Mouse (Mus musculus) right cerebral cortex, postnatal 10 days (tissue): ENCODE measurements around the gene Hbb-bs.
"Not testable (repeated sequence)": the region's sequence is repeated elsewhere in the genome, so short reads cannot be mapped to it uniquely, and the experiment has no call there.

ENCODE experiments used
- DNase-seq, 2 experiments: peaks; one replicate each; pipeline ENCODE4 v3.0.0; 2021; ENCODE audit warnings: low spot score in 2 of 2

Hbb-bs gene

DNA sequence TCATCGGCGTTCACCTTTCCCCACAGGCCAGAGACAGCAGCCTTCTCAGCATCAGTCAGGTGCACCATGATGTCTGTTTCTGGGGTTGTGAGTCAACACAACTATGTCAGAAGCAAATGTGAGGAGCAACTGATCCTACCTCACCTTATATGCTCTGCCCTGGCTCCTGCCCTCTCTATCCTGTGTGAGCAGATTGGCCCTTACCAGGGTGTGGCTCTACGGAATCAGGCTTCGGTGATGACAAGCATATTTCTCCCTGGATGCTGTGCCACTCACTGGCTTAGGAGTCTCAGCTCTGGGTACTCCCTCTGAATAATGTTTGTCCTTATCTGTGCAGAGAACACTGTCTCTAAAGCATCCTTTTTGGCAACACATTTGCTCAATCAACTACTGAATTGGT, at the start of gene Hbb-bs:
Gene Hbb-bs (minus strand): TSS at position 289 of the 400 bp plus-strand sequence.
- no peak for DNase-seq

GRCm38 (mm10) chr7:103877093-103877492, 49.2 kb upstream of the Hbb-bs start:
- DNase-seq, result no peak

DNA sequence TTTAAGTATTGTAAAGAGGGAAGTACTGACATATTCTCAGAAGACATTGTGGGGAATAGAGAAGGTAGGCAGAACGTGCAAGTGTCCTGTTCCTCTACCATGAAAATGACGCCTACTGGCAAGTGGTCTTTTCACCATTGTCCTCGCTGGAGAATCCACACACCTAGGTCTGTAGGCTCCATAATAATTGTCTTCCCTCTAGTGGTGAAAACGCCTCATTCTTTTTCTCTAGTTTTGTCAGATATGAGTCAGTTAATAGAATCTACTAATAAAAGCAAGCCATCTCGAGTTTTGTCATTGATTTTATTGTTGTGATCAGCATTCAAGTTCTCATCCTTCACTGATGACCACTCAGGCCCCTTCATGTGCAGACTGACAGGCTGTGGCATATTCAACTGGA, 46.6 kb upstream of the Hbb-bs start:
- no peak for DNase-seq

GRCm38 (mm10) chr7:103873064-103873463, 45.2 kb upstream of the Hbb-bs start:
- DNase-seq, result peak in 1 of 2 experiments; percentile 21

- DNase-seq, result no peak
These were observed 42.8 kb upstream of the Hbb-bs start for GRCm38 (mm10) chr7:103870667-103871066.

- no peak for DNase-seq
These were observed 37.8 kb upstream of the Hbb-bs start for GRCm38 (mm10) chr7:103865716-103866115.

DNA sequence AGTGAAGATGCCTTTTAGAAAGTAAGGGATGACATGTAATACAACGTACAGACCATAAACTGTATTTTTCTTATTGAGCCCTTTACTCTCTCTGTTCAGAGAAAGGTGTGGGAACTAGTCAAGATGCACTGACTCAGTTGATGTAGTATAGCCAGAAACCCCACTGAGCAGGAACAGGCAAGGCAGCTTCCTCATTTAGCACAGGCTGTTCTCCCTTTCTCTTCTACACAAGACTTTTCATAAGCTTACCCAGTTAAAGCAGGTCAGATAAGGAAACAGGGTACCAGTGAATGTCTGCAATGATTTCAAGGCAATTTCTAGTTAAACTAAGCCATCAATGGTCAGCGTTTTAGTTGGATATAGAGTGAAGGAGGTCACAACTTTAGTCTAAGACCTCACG, 33.6 kb upstream of the Hbb-bs start:
- no peak for DNase-seq

- DNase-seq, result no peak
These were observed 33.0 kb upstream of the Hbb-bs start for GRCm38 (mm10) chr7:103860855-103861254.

DNA sequence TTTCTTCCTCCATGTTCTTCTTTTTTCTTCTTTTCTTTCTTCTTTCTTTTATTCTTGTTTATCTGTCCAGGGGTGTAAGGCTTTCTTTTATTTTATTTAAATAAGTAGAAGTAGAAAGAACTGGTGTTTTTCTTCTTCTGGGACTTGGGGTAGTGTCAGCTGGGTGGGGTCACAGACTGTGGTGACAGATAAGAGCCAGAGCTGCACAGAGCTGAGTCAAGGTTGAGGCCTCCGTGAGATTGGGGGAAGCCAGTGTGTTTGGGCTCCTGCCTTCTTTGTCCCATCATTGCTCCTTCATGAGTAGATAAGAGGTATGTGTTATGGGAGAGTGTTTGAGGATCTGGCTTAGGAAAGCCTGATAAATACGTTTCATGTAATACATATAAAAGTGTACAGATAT, 31.2 kb upstream of the Hbb-bs start:
- no peak for DNase-seq

GRCm38 (mm10) chr7:103854669-103855068, 26.8 kb upstream of the Hbb-bs start:
- no peak for DNase-seq

DNA sequence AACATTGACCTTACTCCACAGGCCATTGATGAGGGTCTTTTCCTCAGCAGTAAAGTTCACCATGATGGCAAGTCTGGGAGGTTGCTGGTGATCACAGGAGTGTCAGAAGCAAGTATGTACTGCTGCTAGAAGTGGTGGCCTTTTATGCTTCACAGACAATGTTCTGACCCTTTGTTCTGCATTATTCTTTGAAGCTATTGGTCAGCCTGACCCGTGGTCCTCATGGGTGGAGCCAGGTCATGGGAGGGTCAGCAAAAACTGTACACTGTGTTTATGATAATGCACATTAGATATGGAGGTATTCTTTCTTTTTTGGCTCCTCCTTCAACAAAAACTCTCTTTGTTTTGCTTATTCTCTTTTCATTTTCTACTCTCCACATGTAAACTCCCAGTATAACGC, 25.2 kb upstream of the Hbb-bs start, which contains the start of gene Hbb-y:
Gene Hbb-y (minus strand): TSS at position 127 of the 400 bp plus-strand sequence.
- DNase-seq, result no peak

- no peak for DNase-seq
These were observed 16.8 kb upstream of the Hbb-bs start for GRCm38 (mm10) chr7:103844525-103845325.

DNA sequence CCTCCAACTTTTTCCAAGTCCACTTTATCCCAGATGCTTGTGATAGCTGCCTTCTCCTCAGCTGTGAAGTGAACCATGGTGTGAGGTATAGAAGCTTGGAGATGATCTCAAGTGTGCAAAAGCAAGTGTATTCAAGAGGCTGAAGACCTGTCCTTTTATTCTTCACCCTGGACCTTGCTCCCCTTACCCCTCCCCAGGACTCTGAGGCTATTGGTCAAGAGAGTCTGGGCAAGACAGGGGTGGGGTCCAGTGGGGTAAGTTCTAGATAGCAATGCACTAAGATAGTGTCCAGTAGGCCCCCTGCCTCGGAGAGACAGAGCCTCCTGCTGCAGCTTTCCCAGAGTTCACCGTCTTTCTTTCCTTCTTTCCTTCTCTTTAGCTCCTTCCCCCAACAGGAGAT, 15.1 kb upstream of the Hbb-bs start, which contains the start of gene Hbb-bh1:
Gene Hbb-bh1 (minus strand): TSS at position 131 of the 400 bp plus-strand sequence.
- no peak for DNase-seq

DNA sequence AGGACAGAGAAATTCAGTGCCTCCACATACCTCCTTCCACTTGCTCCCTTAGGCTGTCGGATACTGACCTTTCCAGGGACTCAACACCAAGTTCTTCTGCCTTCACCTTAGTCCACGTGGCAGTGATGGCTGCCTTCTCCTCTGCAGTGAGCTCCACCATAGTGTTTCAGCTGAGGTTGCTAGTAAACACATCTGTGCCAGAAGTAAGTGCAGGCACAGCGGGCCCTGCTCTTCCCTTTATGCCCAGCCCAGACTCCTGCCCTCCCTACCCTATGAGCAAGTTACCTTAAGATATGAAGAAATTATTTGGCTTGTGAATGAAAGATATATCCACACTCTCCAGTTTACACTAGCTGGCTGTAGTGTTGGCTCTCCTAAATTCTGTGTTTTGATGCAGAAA, 12.4 kb upstream of the Hbb-bs start, which contains the start of gene Hbb-bh2:
Gene Hbb-bh2 (minus strand): TSS at position 253 of the 400 bp plus-strand sequence.
- DNase-seq, result no peak

GRCm38 (mm10) chr7:103827139-103827538, 757 bp downstream of the Hbb-bs start:
- DNase-seq, result not testable (repeated sequence)

DNA sequence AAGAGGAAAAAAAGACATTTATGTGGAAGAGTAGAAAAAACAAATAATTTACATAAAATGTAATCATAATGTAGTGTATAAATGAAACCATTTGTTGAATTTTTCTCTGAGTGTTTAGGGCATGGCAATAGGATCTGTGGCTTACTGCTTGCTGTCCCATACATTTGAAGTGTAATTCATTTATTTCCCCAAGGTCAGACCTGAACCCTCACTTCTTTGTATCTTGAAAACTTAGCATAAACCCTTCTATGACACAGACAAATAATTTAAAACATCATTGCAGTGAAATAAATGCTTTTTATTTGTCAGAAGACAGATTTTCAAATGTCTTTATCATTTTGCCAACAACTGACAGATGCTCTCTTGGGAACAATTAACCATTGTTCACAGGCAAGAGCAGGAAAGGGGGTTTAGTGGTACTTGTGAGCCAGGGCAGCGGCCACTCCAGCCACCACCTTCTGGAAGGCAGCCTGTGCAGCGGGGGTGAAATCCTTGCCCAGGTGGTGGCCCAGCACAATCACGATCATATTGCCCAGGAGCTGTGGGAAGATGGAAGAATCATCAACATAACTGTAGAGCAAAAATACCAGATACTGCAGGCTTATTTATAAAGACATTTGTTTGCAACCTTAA, 1.5 kb downstream of the Hbb-bs start:
- no peak for DNase-seq

- no peak for DNase-seq
These were observed 2.2 kb downstream of the Hbb-bs start for GRCm38 (mm10) chr7:103825536-103826254.

DNA sequence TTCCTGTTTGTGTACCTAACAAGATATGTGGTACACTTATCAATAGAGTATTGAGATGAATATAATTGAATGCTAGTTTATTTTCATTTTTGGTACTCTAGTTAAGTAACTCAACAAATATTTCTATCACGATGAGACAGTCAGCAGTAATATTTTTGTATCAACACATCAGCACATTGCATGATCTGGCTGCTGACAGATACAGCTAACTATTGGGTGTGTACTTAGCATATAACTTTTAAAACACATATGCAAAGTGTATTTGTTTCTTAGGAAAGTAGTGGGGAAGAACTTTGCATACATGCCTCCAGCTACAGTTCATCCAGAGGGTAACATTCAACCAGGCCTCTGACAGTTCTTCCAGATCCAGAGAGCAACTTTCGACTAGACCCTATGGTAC, 3.3 kb downstream of the Hbb-bs start:
- DNase-seq, result no peak

- DNase-seq, result not testable (repeated sequence)
These were observed 12.8 kb downstream of the Hbb-bs start for GRCm38 (mm10) chr7:103815085-103815484.

DNA sequence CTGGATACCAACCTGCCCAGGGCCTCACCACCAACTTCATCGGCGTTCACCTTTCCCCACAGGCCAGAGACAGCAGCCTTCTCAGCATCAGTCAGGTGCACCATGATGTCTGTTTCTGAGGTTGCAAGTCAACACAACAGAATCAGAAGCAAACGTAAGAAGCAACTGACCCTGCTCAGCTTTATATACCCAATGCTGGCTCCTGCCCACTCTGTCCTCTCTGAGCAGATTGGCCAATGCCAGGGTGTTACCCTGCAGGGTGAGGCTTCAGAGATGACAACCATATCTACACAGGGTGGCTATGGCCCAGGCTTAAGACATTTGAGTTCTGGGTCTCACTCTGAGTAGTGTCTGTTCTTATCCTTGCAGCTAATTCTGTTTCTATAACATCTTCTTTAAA, 14.1 kb downstream of the Hbb-bs start, which contains the start of gene Hbb-bt:
Gene Hbb-bt (minus strand): TSS at position 231 of the 400 bp plus-strand sequence.
- DNase-seq, result no peak

DNA sequence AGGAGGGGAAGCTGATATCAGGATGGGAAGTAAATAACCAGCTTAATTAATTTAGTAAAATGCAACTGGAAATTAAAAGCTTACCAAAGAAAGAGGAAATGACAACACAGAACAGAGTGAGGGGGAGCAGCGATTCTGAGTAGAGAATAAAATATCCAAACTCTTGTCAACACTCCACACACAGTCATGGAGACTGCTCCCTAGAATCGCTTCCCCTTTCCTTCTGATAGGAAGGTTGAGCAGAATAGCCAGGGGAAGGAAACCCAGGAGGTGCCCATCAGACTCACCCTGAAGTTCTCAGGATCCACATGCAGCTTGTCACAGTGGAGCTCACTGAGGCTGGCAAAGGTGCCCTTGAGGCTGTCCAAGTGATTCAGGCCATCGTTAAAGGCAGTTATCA, 14.7 kb downstream of the Hbb-bs start:
- DNase-seq, result not testable (repeated sequence)

DNA sequence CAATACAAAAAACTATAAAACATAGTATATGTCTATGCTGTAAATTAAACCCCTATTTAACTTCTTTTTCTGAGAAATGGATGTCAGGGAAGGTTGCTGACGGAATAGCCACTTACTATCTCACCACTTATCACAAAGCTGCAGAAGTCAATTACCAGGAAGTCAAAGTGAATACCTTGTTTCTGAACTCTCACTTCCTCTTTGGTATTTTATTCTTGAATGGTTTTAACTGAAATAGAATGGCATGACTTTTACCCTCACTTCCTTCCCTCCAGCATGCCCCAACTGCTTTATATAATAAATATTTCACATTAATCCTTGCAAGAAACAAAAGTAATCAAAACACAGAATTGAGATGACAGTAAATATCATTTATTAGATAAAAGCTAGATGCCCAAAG, 15.7 kb downstream of the Hbb-bs start:
- no peak for DNase-seq
